Mouse (Mus musculus): ENCODE data around the gene Plekha4. TPM values are rescaled to one million over a fixed set of nuclear protein-coding genes. Genes with fewer than 3 reads are reported as not detected.
A peak's percentile ranks its signal among the peaks of the same experiment; 100 is the strongest.

Plekha4 gene
- polyA plus RNA-seq, 1 experiment from 2014 or later, result 0.80 TPM

DNA sequence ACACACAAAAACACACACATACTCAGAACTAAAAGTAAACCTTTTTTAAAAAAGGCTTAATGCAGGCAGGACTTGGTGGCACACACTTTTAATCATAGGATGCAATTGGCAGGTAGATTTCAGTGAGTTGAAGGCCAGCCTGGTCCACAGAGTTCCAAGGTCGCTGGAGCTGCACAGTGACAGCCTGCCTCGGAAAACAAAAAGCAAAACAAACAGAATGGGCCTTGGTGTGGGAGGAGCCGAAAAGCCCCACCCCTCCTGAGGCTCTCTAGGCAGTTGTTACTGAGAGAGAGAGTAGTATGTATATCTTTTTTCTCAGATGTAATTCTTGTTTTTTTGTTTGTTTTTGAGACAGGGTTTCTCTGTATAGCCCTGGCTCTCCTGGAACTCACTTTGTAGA lies 34.9 kb upstream of the Plekha4 start:
- Histone ChIP-seq H3K27ac (replicated peaks in 1 of 2; ENCODE audit: control insufficient read depth in 1 of 2, insufficient read depth in 1 of 2, low read depth in 2 of 2, low read length in 2 of 2) (no peak overlapping the region), H3K4me2 (ENCODE audit: low read length) (no peak overlapping the region), H3K4me1 (ENCODE audit: control insufficient read depth in 2 of 2, insufficient read depth in 2 of 2, low read length in 2 of 2) (peaks cover 5 to 9% of the 10 kb centered on the region in 2 experiments; a peak in 2 of 4 replicates), H3K4me3 (ENCODE audit: control insufficient read depth in 1 of 2, insufficient read depth in 1 of 2, low read depth in 1 of 2, low read length in 2 of 2) (no peak overlapping the region), H3K9me3 (ENCODE audit: control insufficient read depth, low read length) (no peaks in the 10 kb centered on the region), H3K27me3 (ENCODE audit: control insufficient read depth, insufficient read depth, low read length) (no peaks in the 10 kb centered on the region), H3K36me3 (ENCODE audit: control insufficient read depth, insufficient read depth, low read length) (peaks cover 43% of the 10 kb centered on the region), H3K9ac (ENCODE audit: low read length) (no peak overlapping the region; the same call in 1 of the 2 replicates)
- 14% methylated on average over 3 of the region's 3 CpGs for WGBS
- no peak for ATAC-seq (ENCODE audit: insufficient number of reproducible peaks, insufficient read depth, low FRiP score, low read depth)

DNA sequence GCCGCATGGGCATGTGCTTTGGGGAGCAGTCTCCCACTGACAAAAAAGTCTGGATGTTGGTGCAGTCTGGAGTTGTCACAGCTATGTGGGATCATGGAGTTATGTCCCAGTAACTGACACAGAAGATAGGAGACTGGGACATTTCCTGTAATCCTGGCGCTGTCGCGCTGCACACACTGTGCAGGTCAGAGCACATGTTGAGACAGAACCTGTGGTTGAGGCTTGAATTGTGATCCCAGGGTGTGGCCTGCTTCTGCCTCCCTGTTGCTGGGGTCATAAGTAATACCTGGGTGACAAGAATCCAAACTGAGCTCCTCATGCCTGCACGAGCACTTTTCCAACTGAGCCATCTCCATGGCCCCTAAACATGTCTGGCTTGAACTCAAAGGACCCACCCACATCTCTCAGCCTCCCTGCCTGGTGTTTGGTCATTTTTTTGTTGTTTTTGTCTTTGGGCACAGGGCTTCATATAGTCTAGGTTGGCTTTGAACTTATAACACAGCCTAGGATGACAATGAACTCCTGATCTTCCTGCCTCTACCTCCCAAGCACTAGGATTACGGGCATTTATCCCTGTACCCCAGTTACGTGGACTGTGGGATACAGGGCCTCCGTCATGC lies 33.8 kb upstream of the Plekha4 start:
- Histone ChIP-seq H3K36me3 (ENCODE audit: control insufficient read depth, insufficient read depth, low read length) (peaks cover 54% of the 10 kb centered on the region), H3K9ac (ENCODE audit: low read length) (no peak overlapping the region)
- 94% methylated on average over 8 of the region's 8 CpGs for WGBS

DNA sequence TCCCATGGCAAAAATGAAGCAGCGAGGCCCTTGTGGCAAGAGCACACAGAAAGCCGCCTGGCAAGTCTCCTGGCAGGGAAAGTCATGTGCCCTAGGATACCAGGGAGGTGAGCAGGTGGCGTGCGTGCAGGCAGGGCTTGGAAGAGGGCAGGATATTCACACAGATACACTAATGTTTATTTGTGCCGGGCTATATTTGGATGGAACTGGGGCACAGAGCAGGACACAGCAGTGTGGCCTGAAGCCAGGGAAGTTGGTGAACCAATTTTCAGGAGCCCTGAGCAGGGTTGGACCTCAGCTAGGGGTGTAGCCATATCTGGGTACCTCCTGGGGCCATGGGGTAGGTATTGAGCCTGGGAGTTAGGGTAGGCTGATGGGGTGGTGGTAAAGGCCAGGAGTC lies 33.2 kb upstream of the Plekha4 start:
- no peak overlapping the region for H3K9ac ChIP-seq (ENCODE audit: low read length)
- H3K27ac ChIP-seq (replicated peaks in 1 of 2; ENCODE audit: control insufficient read depth in 1 of 2, insufficient read depth in 1 of 2, low read depth in 2 of 2, low read length in 2 of 2), result no peak overlapping the region
- 92% methylated on average over 5 of the region's 5 CpGs for WGBS
- ATAC-seq (ENCODE audit: insufficient number of reproducible peaks, insufficient read depth, low FRiP score, low read depth), result no peak
- peaks cover 60% of the 10 kb centered on the region for H3K36me3 ChIP-seq (ENCODE audit: control insufficient read depth, insufficient read depth, low read length)
- no peak overlapping the region for H3K4me3 ChIP-seq (ENCODE audit: control insufficient read depth in 1 of 2, insufficient read depth in 1 of 2, low read depth in 1 of 2, low read length in 2 of 2)
- H3K27me3 ChIP-seq (ENCODE audit: control insufficient read depth, insufficient read depth, low read length), result no peaks in the 10 kb centered on the region
- no peak overlapping the region for H3K4me2 ChIP-seq (ENCODE audit: low read length)
- peaks cover 5 to 9% of the 10 kb centered on the region in 2 experiments; a peak in 2 of 4 replicates for H3K4me1 ChIP-seq (ENCODE audit: control insufficient read depth in 2 of 2, insufficient read depth in 2 of 2, low read length in 2 of 2)
- no peaks in the 10 kb centered on the region for H3K9me3 ChIP-seq (ENCODE audit: control insufficient read depth, low read length)

More for the DNA sequence above, 33.8 kb upstream of the Plekha4 start:
- Histone ChIP-seq H3K4me2 (ENCODE audit: low read length) (no peak overlapping the region), H3K9me3 (ENCODE audit: control insufficient read depth, low read length) (no peaks in the 10 kb centered on the region), H3K27me3 (ENCODE audit: control insufficient read depth, insufficient read depth, low read length) (no peaks in the 10 kb centered on the region), H3K4me1 (ENCODE audit: control insufficient read depth in 2 of 2, insufficient read depth in 2 of 2, low read length in 2 of 2) (peaks cover 5 to 9% of the 10 kb centered on the region in 2 experiments; a peak in 2 of 4 replicates), H3K4me3 (ENCODE audit: control insufficient read depth in 1 of 2, insufficient read depth in 1 of 2, low read depth in 1 of 2, low read length in 2 of 2) (no peak overlapping the region), H3K27ac (replicated peaks in 1 of 2; ENCODE audit: control insufficient read depth in 1 of 2, insufficient read depth in 1 of 2, low read depth in 2 of 2, low read length in 2 of 2) (no peak overlapping the region)
- no peak for ATAC-seq (ENCODE audit: insufficient number of reproducible peaks, insufficient read depth, low FRiP score, low read depth)

DNA sequence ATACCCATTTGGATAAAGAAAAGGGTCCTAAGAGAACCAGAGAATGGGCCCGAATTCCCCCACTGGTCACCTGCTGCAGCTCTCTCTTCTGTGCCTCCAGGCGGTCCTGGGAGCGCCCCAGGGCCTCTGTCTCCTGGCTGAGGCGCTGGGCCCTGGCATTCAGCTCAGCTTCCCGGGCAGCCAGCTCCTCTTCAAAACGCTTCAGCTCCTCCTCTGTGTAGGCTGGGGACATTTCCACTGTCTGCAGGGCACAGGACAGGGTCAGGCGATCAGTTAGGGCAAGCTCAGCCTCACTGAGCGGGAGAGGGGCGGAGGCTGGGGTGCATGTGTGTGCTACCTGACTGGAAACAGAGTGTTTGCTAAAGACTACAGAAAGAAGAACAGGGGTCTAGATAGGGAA lies 31.6 kb upstream of the Plekha4 start:
- H3K4me3 ChIP-seq (ENCODE audit: control insufficient read depth in 1 of 2, insufficient read depth in 1 of 2, low read depth in 1 of 2, low read length in 2 of 2), result no peak overlapping the region
- no peak for ATAC-seq (ENCODE audit: insufficient number of reproducible peaks, insufficient read depth, low FRiP score, low read depth)
- H3K27ac ChIP-seq (replicated peaks in 1 of 2; ENCODE audit: control insufficient read depth in 1 of 2, insufficient read depth in 1 of 2, low read depth in 2 of 2, low read length in 2 of 2), result no peak overlapping the region
- H3K4me1 ChIP-seq (ENCODE audit: control insufficient read depth in 2 of 2, insufficient read depth in 2 of 2, low read length in 2 of 2), result peaks cover 4% of the 10 kb centered on the region in 2 experiments; a peak in 2 of 4 replicates
- no peaks in the 10 kb centered on the region for H3K9me3 ChIP-seq (ENCODE audit: control insufficient read depth, low read length)
- no peak overlapping the region for H3K9ac ChIP-seq (ENCODE audit: low read length)
- H3K4me2 ChIP-seq (ENCODE audit: low read length), result no peak overlapping the region
- peaks cover 76% of the 10 kb centered on the region for H3K36me3 ChIP-seq (ENCODE audit: control insufficient read depth, insufficient read depth, low read length)
- H3K27me3 ChIP-seq (ENCODE audit: control insufficient read depth, insufficient read depth, low read length), result no peaks in the 10 kb centered on the region
- WGBS, result 84% methylated on average over 9 of the region's 9 CpGs

DNA sequence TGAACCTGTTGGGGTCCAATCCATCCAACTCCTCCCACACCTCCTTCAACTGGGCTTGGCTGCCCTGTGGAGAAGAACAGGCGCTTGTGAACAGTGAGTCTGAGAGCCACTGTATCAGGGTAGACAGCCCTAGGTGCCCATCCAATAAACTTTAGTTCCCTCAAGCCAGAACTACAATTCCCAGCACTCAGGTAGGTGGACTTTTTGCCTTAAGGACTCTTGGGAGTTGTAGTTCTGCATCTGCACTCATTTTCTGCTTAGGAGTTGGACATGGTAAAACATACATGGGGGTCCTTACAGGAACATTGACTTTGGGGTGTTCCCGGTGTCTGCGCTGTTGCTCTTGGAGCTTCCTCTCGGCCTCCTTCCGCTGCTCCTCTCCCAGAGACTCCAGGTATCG lies 27.7 kb upstream of the Plekha4 start:
- H3K27ac ChIP-seq (replicated peaks in 1 of 2; ENCODE audit: control insufficient read depth in 1 of 2, insufficient read depth in 1 of 2, low read depth in 2 of 2, low read length in 2 of 2), result no peak overlapping the region
- 96% methylated on average over 6 of the region's 6 CpGs for WGBS
- ATAC-seq (ENCODE audit: insufficient number of reproducible peaks, insufficient read depth, low FRiP score, low read depth), result no peak

DNA sequence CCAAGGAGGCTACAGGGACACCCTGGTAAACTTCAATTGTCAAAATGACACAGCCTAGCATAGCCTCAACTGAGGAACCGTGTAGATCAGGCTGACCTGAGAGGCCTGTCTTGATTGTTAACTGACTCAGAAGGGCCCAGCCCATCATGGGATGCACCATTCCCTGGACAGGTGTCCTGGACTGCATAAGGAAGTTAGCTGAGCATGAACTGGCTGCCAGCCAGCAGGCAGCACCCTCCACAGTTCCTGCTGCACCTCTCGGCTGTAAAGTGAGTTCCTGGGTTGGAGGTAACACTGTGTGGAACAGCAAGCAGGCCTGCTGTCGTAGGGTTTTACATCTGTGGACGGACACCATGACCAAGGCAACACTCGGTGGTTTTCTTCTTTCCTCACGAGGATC lies 18.5 kb upstream of the Plekha4 start:
- Histone ChIP-seq H3K27ac (replicated peaks in 1 of 2; ENCODE audit: control insufficient read depth in 1 of 2, insufficient read depth in 1 of 2, low read depth in 2 of 2, low read length in 2 of 2) (no peak overlapping the region), H3K4me3 (ENCODE audit: control insufficient read depth in 1 of 2, insufficient read depth in 1 of 2, low read depth in 1 of 2, low read length in 2 of 2) (no peak overlapping the region), H3K36me3 (ENCODE audit: control insufficient read depth, insufficient read depth, low read length) (peaks cover 47% of the 10 kb centered on the region), H3K4me1 (ENCODE audit: control insufficient read depth in 2 of 2, insufficient read depth in 2 of 2, low read length in 2 of 2) (peaks cover 6 to 15% of the 10 kb centered on the region in 2 experiments), H3K4me2 (ENCODE audit: low read length) (no peak overlapping the region), H3K27me3 (ENCODE audit: control insufficient read depth, insufficient read depth, low read length) (no peaks in the 10 kb centered on the region), H3K9ac (ENCODE audit: low read length) (no peak overlapping the region), H3K9me3 (ENCODE audit: control insufficient read depth, low read length) (no peaks in the 10 kb centered on the region)
- WGBS, result 80% methylated on average over 6 of the region's 6 CpGs
- no peak for ATAC-seq (ENCODE audit: insufficient number of reproducible peaks, insufficient read depth, low FRiP score, low read depth)

More for the DNA sequence above, 27.7 kb upstream of the Plekha4 start:
- no peak overlapping the region for H3K4me3 ChIP-seq (ENCODE audit: control insufficient read depth in 1 of 2, insufficient read depth in 1 of 2, low read depth in 1 of 2, low read length in 2 of 2)
- H3K36me3 ChIP-seq (ENCODE audit: control insufficient read depth, insufficient read depth, low read length), result peaks cover 96% of the 10 kb centered on the region
- no peak overlapping the region for H3K4me2 ChIP-seq (ENCODE audit: low read length)
- H3K27me3 ChIP-seq (ENCODE audit: control insufficient read depth, insufficient read depth, low read length), result no peaks in the 10 kb centered on the region
- H3K9ac ChIP-seq (ENCODE audit: low read length), result no peak overlapping the region
- H3K4me1 ChIP-seq (ENCODE audit: control insufficient read depth in 2 of 2, insufficient read depth in 2 of 2, low read length in 2 of 2), result peaks cover 0 to 2% of the 10 kb centered on the region in 2 experiments; a peak in 1 of 4 replicates
- no peaks in the 10 kb centered on the region for H3K9me3 ChIP-seq (ENCODE audit: control insufficient read depth, low read length)

DNA sequence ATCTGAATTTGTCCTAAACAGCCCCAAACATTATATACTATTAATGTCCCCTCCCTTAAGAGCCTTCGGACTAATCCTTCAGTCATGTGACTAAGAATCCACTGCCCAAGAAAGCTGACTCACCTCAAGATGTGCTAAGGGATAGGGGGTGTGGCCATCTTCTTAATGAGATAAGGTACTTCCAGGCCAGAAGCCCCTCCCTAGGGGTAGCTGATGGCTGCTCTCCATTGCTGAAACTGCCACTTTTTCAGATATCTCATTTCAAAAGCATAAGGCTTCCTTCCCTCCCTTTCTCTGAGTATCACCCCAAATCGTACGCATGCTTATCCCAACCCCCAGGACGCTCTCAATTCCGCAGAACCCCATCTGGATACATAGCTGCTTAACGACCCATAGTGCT lies 17.6 kb upstream of the Plekha4 start:
- H3K4me3 ChIP-seq (ENCODE audit: control insufficient read depth in 1 of 2, insufficient read depth in 1 of 2, low read depth in 1 of 2, low read length in 2 of 2), result no peak overlapping the region
- peak overlapping the region; percentile 85 for H3K4me2 ChIP-seq (ENCODE audit: low read length)
- no peak overlapping the region for H3K27ac ChIP-seq (replicated peaks in 1 of 2; ENCODE audit: control insufficient read depth in 1 of 2, insufficient read depth in 1 of 2, low read depth in 2 of 2, low read length in 2 of 2)
- peak overlapping the region; percentile 87 for H3K9ac ChIP-seq (ENCODE audit: low read length)
- peaks cover 6 to 15% of the 10 kb centered on the region in 2 experiments for H3K4me1 ChIP-seq (ENCODE audit: control insufficient read depth in 2 of 2, insufficient read depth in 2 of 2, low read length in 2 of 2)
- peaks cover 37% of the 10 kb centered on the region for H3K36me3 ChIP-seq (ENCODE audit: control insufficient read depth, insufficient read depth, low read length)
- WGBS, result 76% methylated on average over 6 of the region's 6 CpGs
- H3K27me3 ChIP-seq (ENCODE audit: control insufficient read depth, insufficient read depth, low read length), result no peaks in the 10 kb centered on the region
- no peak for ATAC-seq (ENCODE audit: insufficient number of reproducible peaks, insufficient read depth, low FRiP score, low read depth)
- H3K9me3 ChIP-seq (ENCODE audit: control insufficient read depth, low read length), result no peaks in the 10 kb centered on the region

Measured in heart, embryonic 14.5 days (tissue).